Mouse (Mus musculus) midbrain, embryonic 16.5 days (tissue): ENCODE data around the gene Gpc6. TPM values are rescaled to one million over a fixed set of nuclear protein-coding genes. Genes with fewer than 3 reads are reported as not detected.

Source experiments
- ATAC-seq: fragments of 200-750 bp; cut with Nextera tagmentation; 2 replicates; pipeline ENCODE4 v1.8.0; 2017; ENCODE audit warnings: moderate TSS enrichment
- H3K27ac ChIP-seq: fragments of 300-500 bp; sonication (generic); 2 replicates; pipeline ENCODE4 v1.5.1; 2014; ENCODE audit warnings: mild to moderate bottlenecking, low read length, mixed read lengths
- H3K27me3 ChIP-seq: fragments of 300-500 bp; sonication (generic); 2 replicates; pipeline ENCODE4 v1.6.1; 2014; ENCODE audit warnings: low read depth, low read length, mixed read lengths; ENCODE audit not compliant: control insufficient read depth, insufficient read depth
- H3K36me3 ChIP-seq: fragments of 300-500 bp; sonication (generic); 2 replicates; pipeline ENCODE4 v1.6.1; 2014; ENCODE audit warnings: mild to moderate bottlenecking, low read length, moderate library complexity, mixed read lengths; ENCODE audit not compliant: control insufficient read depth, insufficient read depth
- H3K4me1 ChIP-seq: fragments of 300-500 bp; sonication (generic); 2 replicates; pipeline ENCODE4 v1.6.1; 2014; ENCODE audit warnings: mild to moderate bottlenecking, low read length, mixed read lengths; ENCODE audit not compliant: control insufficient read depth, insufficient read depth
- H3K4me2 ChIP-seq: fragments of 300-500 bp; sonication (generic); 2 replicates; pipeline ENCODE4 v1.6.1; 2014; ENCODE audit warnings: mild to moderate bottlenecking, low read length, mixed read lengths
- H3K4me3 ChIP-seq: fragments of 300-500 bp; sonication (generic); 2 replicates; pipeline ENCODE4 v1.5.1; 2014; ENCODE audit warnings: low read depth, mild to moderate bottlenecking, low read length, moderate library complexity, mixed read lengths
- H3K9ac ChIP-seq: fragments of 300-500 bp; sonication (generic); 2 replicates; pipeline ENCODE4 v1.6.1; 2014; ENCODE audit warnings: low read depth, low read length, mixed read lengths
- H3K9me3 ChIP-seq: fragments of 300-500 bp; sonication (generic); replicated peaks from 2 replicates; pipeline ENCODE4 v1.6.1; 2014; ENCODE audit warnings: mild to moderate bottlenecking, low read length, mixed read lengths; ENCODE audit not compliant: control insufficient read depth, poor library complexity, severe bottlenecking
- WGBS: fragments of 180-500 bp; shearing (Covaris S2); extraction: QIAGEN DNeasy Blood & Tissue Kit; methylation state at CpG from one replicate; pipeline ENCODE4 v1.1.7; 2014; 5-methylcytosine and 5-hydroxymethylcytosine counted together
- polyA plus RNA-seq: library from polyadenylated mRNA; unstranded; fragments of >200 nt; fragmentation: Nextera tagmentation; extraction: Ambion mirVana; gene quantifications from 2 replicates; pipeline ENCODE4 v1.2.1, GENCODE M21; 2015

Gpc6 gene
- polyA plus RNA-seq, 1 experiment from 2014 or later, result 19.7 TPM

- Histone ChIP-seq H3K27me3 (no peaks in the 10 kb centered on the region), H3K27ac (no peak overlapping the region), H3K4me3 (no peak overlapping the region), H3K4me1 (peaks cover 9% of the 10 kb centered on the region; the same call in 1 of the 2 replicates), H3K9me3 (no peaks in the 10 kb centered on the region), H3K36me3 (no peaks in the 10 kb centered on the region), H3K9ac (no peak overlapping the region), H3K4me2 (no peak overlapping the region)
- 56% methylated on average over 2 of the region's 2 CpGs for WGBS
- no peak for ATAC-seq
Observed at GRCm38 (mm10) chr14:117061527-117061926, 136.4 kb downstream of the Gpc6 start.

DNA sequence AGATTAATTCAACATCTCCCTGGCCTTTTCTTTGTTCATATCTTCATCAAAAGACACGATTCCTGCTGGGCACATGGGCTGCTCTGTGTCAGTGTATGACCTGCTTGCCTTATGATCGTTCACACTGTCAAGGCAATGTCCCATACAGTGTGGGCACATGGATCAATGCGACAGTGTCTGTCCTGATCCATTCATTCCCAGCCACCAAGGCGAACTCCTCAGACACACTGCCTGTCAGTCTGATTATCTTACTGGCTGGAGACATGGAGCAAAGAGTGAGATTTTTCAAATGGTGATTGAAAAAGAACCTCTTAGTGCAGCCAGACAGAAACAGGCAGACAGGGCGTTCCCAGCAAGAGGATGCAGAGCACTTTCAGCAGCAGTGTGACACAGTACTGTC, 143.1 kb downstream of the Gpc6 start:
- Histone ChIP-seq H3K4me1 (no peaks in the 10 kb centered on the region), H3K4me3 (no peak overlapping the region), H3K9me3 (no peaks in the 10 kb centered on the region), H3K4me2 (no peak overlapping the region), H3K27ac (no peak overlapping the region), H3K27me3 (no peaks in the 10 kb centered on the region), H3K9ac (no peak overlapping the region), H3K36me3 (no peaks in the 10 kb centered on the region)
- WGBS, result 41% methylated on average over 5 of the region's 5 CpGs
- ATAC-seq, result peak; percentile 48; the same call in 1 of the 2 replicates

DNA sequence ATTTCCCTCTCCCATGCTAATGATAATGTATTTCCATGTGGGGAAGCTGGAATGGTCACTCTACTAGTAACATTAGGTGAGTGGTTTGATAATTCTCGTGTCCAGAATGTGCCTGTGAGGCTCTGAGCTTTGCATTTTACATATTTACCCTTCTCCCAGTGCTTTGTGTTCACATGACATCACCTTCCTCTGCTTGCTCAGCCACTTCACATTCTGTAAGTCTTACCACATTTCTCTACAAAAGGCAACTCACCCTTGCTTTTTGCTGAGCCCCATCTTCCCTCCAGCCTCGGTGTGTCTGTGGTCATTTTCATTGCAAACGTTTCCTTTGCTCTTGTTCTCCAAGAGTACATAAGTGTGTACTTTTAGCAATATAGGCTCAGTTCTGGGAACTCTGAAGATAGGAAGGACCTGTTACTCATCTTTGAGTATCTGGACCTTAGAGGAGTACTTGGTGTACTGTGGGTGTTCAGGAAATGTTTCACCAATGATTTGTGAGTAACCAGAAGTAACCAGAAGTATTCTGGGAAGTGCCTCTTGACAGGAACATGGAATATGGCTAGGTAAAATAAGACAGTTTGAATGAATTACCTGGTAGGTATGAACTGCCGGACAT, 145.5 kb downstream of the Gpc6 start:
- no peak for ATAC-seq
- H3K4me1 ChIP-seq, result no peaks in the 10 kb centered on the region
- H3K4me2 ChIP-seq, result no peak overlapping the region
- no peaks in the 10 kb centered on the region for H3K36me3 ChIP-seq
- H3K27ac ChIP-seq, result no peak overlapping the region
- H3K4me3 ChIP-seq, result no peak overlapping the region
- H3K9ac ChIP-seq, result no peak overlapping the region
- H3K27me3 ChIP-seq, result no peaks in the 10 kb centered on the region
- H3K9me3 ChIP-seq, result no peaks in the 10 kb centered on the region
- 95% methylated on average over 4 of the region's 4 CpGs for WGBS

DNA sequence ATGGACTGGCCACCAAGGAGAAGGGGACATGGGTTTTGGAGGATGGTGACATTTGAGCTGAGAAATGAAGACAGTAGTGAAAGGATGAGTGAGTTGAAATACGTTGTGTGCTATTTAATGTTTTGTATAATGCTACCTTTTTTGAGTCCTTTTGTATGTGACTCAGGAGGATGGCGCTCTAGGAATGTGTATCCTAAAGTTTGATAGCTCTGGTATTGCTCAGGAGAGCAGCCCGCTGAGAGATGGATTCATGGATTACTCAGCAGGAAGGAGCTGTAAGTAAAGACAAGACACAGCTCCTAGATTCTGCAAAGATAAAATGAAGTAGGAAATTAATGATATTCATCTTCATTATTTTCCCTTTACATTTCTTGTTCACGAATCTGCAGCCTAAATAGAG, 168.5 kb downstream of the Gpc6 start:
- ATAC-seq, result no peak
- H3K4me2 ChIP-seq, result no peak overlapping the region
- WGBS, result 86% methylated on average over 4 of the region's 4 CpGs
- H3K9me3 ChIP-seq, result no peaks in the 10 kb centered on the region
- H3K27me3 ChIP-seq, result no peaks in the 10 kb centered on the region
- no peak overlapping the region for H3K4me3 ChIP-seq
- H3K4me1 ChIP-seq, result no peaks in the 10 kb centered on the region
- no peak overlapping the region for H3K27ac ChIP-seq
- H3K36me3 ChIP-seq, result no peaks in the 10 kb centered on the region
- H3K9ac ChIP-seq, result no peak overlapping the region

DNA sequence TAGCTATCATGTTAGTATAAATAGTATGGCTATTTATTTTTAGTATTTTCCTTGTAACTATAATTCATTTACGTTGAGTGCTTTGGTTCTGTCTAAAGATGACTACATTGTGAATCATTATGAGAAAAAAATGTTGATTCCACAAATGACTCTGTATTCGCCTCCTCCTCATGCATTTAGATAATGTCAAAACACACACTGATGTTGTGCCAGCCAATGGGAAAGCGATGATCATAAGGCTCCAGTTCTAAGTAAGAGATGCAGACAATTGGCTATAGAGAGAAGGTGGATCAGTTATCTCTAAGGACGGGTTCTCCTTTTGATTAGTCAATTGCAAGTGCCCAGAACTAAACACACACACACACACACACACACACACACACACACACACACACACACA, 181.8 kb downstream of the Gpc6 start:
- H3K36me3 ChIP-seq, result no peaks in the 10 kb centered on the region
- H3K4me1 ChIP-seq, result no peaks in the 10 kb centered on the region
- H3K27ac ChIP-seq, result no peak overlapping the region
- ATAC-seq, result no peak
- no peak overlapping the region for H3K4me3 ChIP-seq
- H3K9me3 ChIP-seq, result no peaks in the 10 kb centered on the region
- no peaks in the 10 kb centered on the region for H3K27me3 ChIP-seq
- no peak overlapping the region for H3K4me2 ChIP-seq
- H3K9ac ChIP-seq, result no peak overlapping the region
- 93% methylated on average over 4 of the region's 4 CpGs for WGBS

DNA sequence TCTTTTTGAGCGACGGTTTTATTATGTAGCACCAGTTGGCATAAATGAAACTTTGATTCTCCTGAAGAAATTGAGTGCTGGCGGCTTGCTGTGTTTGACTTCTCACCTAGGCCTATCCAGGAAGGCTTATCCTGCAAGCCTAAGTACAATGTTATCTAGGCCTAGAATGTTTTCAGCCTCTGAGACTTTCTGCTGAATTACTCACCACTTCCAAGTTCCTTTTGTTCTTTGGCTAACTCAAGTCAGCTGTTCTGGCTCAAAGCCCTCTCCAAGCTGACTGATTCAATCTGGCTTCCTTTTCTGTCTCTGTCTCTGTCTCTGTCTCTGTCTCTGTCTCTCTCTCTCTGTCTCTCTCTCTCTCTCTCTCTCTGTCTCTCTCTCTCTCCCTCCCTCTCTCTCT, 188.0 kb downstream of the Gpc6 start:
- 95% methylated on average over 3 of the region's 3 CpGs for WGBS
- no peak for ATAC-seq
- no peak overlapping the region for H3K27ac ChIP-seq

GRCm38 (mm10) chr14:117122036-117122435, 196.9 kb downstream of the Gpc6 start:
- no peak for ATAC-seq

More for the DNA sequence above, 188.0 kb downstream of the Gpc6 start:
- Histone ChIP-seq H3K4me2 (no peak overlapping the region), H3K9ac (no peak overlapping the region), H3K36me3 (no peaks in the 10 kb centered on the region), H3K9me3 (no peaks in the 10 kb centered on the region), H3K4me1 (no peaks in the 10 kb centered on the region), H3K4me3 (no peak overlapping the region), H3K27me3 (no peaks in the 10 kb centered on the region)

GRCm38 (mm10) chr14:117130334-117130733, 205.2 kb downstream of the Gpc6 start:
- H3K4me1 ChIP-seq, result no peaks in the 10 kb centered on the region
- no peaks in the 10 kb centered on the region for H3K36me3 ChIP-seq
- no peaks in the 10 kb centered on the region for H3K27me3 ChIP-seq
- no peak overlapping the region for H3K4me3 ChIP-seq
- H3K4me2 ChIP-seq, result no peak overlapping the region
- H3K9me3 ChIP-seq, result no peaks in the 10 kb centered on the region
- WGBS, result 63% methylated on average over 1 of the region's 1 CpGs
- no peak for ATAC-seq
- H3K9ac ChIP-seq, result no peak overlapping the region
- H3K27ac ChIP-seq, result no peak overlapping the region

More at GRCm38 (mm10) chr14:117122036-117122435, 196.9 kb downstream of the Gpc6 start:
- Histone ChIP-seq H3K27me3 (no peaks in the 10 kb centered on the region), H3K27ac (no peak overlapping the region), H3K4me3 (no peak overlapping the region), H3K4me2 (no peak overlapping the region), H3K9me3 (no peaks in the 10 kb centered on the region), H3K9ac (no peak overlapping the region), H3K36me3 (no peaks in the 10 kb centered on the region), H3K4me1 (no peaks in the 10 kb centered on the region)
- 3% methylated on average over 1 of the region's 1 CpGs for WGBS

DNA sequence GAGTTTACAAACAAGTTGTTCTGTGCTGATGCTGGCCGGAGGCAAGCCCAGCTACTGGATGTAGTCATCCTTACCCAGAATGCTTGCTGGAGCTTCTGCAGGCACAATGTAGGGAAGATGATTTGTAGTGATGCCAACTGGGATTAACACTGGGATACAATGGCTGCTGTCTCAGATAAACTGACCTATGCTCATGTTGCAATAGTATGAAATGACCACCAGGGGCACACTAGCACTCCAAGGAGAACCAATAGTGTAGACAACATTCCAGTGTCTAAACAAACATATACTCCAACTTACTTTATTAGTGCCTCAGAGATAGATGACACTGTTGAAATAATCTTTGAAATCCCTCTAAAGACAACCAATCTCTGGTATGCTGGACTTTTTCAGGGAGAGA, 206.2 kb downstream of the Gpc6 start:
- H3K4me3 ChIP-seq, result no peak overlapping the region
- H3K27me3 ChIP-seq, result no peaks in the 10 kb centered on the region
- ATAC-seq, result no peak
- H3K4me1 ChIP-seq, result no peaks in the 10 kb centered on the region
- H3K4me2 ChIP-seq, result no peak overlapping the region
- no peaks in the 10 kb centered on the region for H3K36me3 ChIP-seq
- no peak overlapping the region for H3K9ac ChIP-seq
- no peaks in the 10 kb centered on the region for H3K9me3 ChIP-seq
- H3K27ac ChIP-seq, result no peak overlapping the region
- 97% methylated on average over 1 of the region's 1 CpGs for WGBS
